15 mouse cellular contexts compared by ENCODE assay signal in genomic region chr3:157079250-157079965, GRCm38 (mm10).
"Had no signal": no experiment of that assay in that cellular context is flagged by ENCODE, and none has a peak within 500 bp of the region (broad histone marks: within the 10 kb centered on the region; RNA-seq: fewer than 3 reads in every experiment).

No protein-coding gene starts in this region.

- H3K4me3 ChIP-seq: limb, embryonic 13.5 days; midbrain, embryonic 10.5 days; myocyte; neural tube, embryonic 15.5 days had no signal

- ATAC-seq: intestine, embryonic 16.5 days had no signal

- DNase-seq: kidney, adult 9 months; layer of hippocampus, adult 9-11 months; layer of hippocampus, postnatal 36 days; lung, adult 18-20 months; lung, postnatal 36 days; midbrain, embryonic 14.5 days; right cerebral cortex, adult 18-20 months; right cerebral cortex, postnatal 25 days; thymus, postnatal 36 days had no signal

- H3K4me2 ChIP-seq: limb, embryonic 13.5 days; neural tube, embryonic 15.5 days had no signal

- H3K36me3 ChIP-seq: limb, embryonic 13.5 days; midbrain, embryonic 10.5 days; neural tube, embryonic 15.5 days had no signal

- H3K9me3 ChIP-seq: limb, embryonic 13.5 days; midbrain, embryonic 10.5 days; neural tube, embryonic 15.5 days had no signal

- H3K4me1 ChIP-seq: limb, embryonic 13.5 days; neural tube, embryonic 15.5 days had no signal

- H3K9ac ChIP-seq: limb, embryonic 13.5 days; liver, embryonic 14.5 days; neural tube, embryonic 15.5 days had no signal

- H3K27me3 ChIP-seq: limb, embryonic 13.5 days; neural tube, embryonic 15.5 days had no signal

- H3K27ac ChIP-seq: limb, embryonic 13.5 days; liver, embryonic 14.5 days; midbrain, embryonic 10.5 days; neural tube, embryonic 15.5 days had no signal
